11 mouse cellular contexts compared by ENCODE assay signal in genomic region chr6:134262911-134263607, GRCm38 (mm10).
DNase-seq lines count a peak whose midpoint lies in the region; ATAC-seq and TF ChIP-seq lines count a peak whose summit lies in the region.
"Had no signal": no experiment of that assay in that cellular context is flagged by ENCODE, and none has a peak within 500 bp of the region (broad histone marks: within the 10 kb centered on the region; RNA-seq: fewer than 3 reads in every experiment).

No protein-coding gene starts in this region.

- H3K9ac ChIP-seq in forebrain, embryonic 11.5 days (ENCODE audit: low read length) = no peak overlapping the region
- no peak overlapping the region for H3K9ac ChIP-seq in forebrain, embryonic 16.5 days (replicated peaks; ENCODE audit: low read depth, low read length)
- no peak overlapping the region for H3K9ac ChIP-seq in lung, embryonic 14.5 days
- H3K9ac ChIP-seq in intestine, embryonic 16.5 days (ENCODE audit: low read depth, low read length) = no peak overlapping the region
- no peak overlapping the region for H3K9ac ChIP-seq in stomach, embryonic 16.5 days (ENCODE audit: low read length)
- H3K9ac ChIP-seq: forebrain, embryonic 12.5 days had no signal

- TF ChIP-seq CTCF in lung, embryonic 14.5 days (IDR thresholded peaks at IDR 0.05; ENCODE audit: low read depth) = no peak

- H3K4me1 ChIP-seq in forebrain, embryonic 11.5 days (replicated peaks; ENCODE audit: control insufficient read depth, insufficient read depth, low read length) = no peaks in the 10 kb centered on the region
- no peaks in the 10 kb centered on the region for H3K4me1 ChIP-seq in forebrain, embryonic 16.5 days (replicated peaks; ENCODE audit: control insufficient read depth, insufficient read depth, low read length)
- H3K4me1 ChIP-seq in lung, embryonic 14.5 days (ENCODE audit: insufficient read depth) = peaks cover 12% of the 10 kb centered on the region; the same call in 1 of the 2 replicates
- H3K4me1 ChIP-seq in intestine, embryonic 16.5 days (ENCODE audit: control insufficient read depth, insufficient read depth, low read length) = 0 out of 2 replicates have a peak, but pooled peaks cover 3% of the 10 kb centered on the region
- H3K4me1 ChIP-seq in stomach, embryonic 16.5 days (ENCODE audit: control insufficient read depth, insufficient read depth, low read length) = peaks cover 6% of the 10 kb centered on the region; the same call in 1 of the 2 replicates
- H3K4me1 ChIP-seq: forebrain, embryonic 12.5 days had no signal

- H3K27ac ChIP-seq in forebrain, embryonic 11.5 days (ENCODE audit: low read depth, low read length) = no peak overlapping the region
- H3K27ac ChIP-seq in forebrain, embryonic 16.5 days (ENCODE audit: low read length) = no peak overlapping the region
- peak overlapping the region; percentile 79; the same call in 1 of the 2 replicates for H3K27ac ChIP-seq in lung, embryonic 14.5 days (ENCODE audit: low read depth)
- no peak overlapping the region for H3K27ac ChIP-seq in intestine, embryonic 16.5 days (ENCODE audit: low read length)
- H3K27ac ChIP-seq in stomach, embryonic 16.5 days (ENCODE audit: low read length) = peak overlapping the region; percentile 73
- H3K27ac ChIP-seq: forebrain, embryonic 12.5 days had no signal

- H3K4me2 ChIP-seq in forebrain, embryonic 11.5 days (ENCODE audit: low read depth, low read length, severe bottlenecking) = no peak overlapping the region
- no peak overlapping the region for H3K4me2 ChIP-seq in forebrain, embryonic 16.5 days (ENCODE audit: low read length)
- H3K4me2 ChIP-seq in lung, embryonic 14.5 days = no peak overlapping the region
- H3K4me2 ChIP-seq in intestine, embryonic 16.5 days (ENCODE audit: low read depth, low read length) = no peak overlapping the region
- no peak overlapping the region for H3K4me2 ChIP-seq in stomach, embryonic 16.5 days (ENCODE audit: low read depth, low read length)
- H3K4me2 ChIP-seq: forebrain, embryonic 12.5 days had no signal

- peak; percentile 14 for DNase-seq in forebrain, embryonic 11.5 days (ENCODE audit: low spot score)
- peak; percentile 26 for DNase-seq in lung, embryonic 14.5 days
- DNase-seq in lung, postnatal 25 days (ENCODE audit: low spot score) = no peak
- DNase-seq in embryo, embryonic 11 days = no peak
- DNase-seq: gastrocnemius, postnatal 25 days; kidney, adult 11 months had no signal

- no peaks in the 10 kb centered on the region for H3K27me3 ChIP-seq in forebrain, embryonic 11.5 days (ENCODE audit: control insufficient read depth, insufficient read depth, low read length)
- no peaks in the 10 kb centered on the region for H3K27me3 ChIP-seq in forebrain, embryonic 16.5 days (replicated peaks; ENCODE audit: control insufficient read depth, insufficient read depth, low read length)
- H3K27me3 ChIP-seq in lung, embryonic 14.5 days (ENCODE audit: insufficient read depth, low read length) = no peaks in the 10 kb centered on the region
- H3K27me3 ChIP-seq in intestine, embryonic 16.5 days (replicated peaks; ENCODE audit: control insufficient read depth, insufficient read depth, low read length) = no peaks in the 10 kb centered on the region
- H3K27me3 ChIP-seq in stomach, embryonic 16.5 days (ENCODE audit: control insufficient read depth, insufficient read depth, low read length) = no peaks in the 10 kb centered on the region
- H3K27me3 ChIP-seq: forebrain, embryonic 12.5 days had no signal

- WGBS in forebrain, embryonic 11.5 days = 62% methylated on average over 6 of the region's 6 CpGs
- WGBS in forebrain, embryonic 16.5 days = 70% methylated on average over 6 of the region's 6 CpGs
- 62% methylated on average over 6 of the region's 6 CpGs for WGBS in lung, embryonic 14.5 days
- whole genome bisulfite sequencing in intestine, embryonic 16.5 days = 55% methylated on average over 6 of the region's 6 CpGs
- WGBS in stomach, embryonic 16.5 days = 56% methylated on average over 6 of the region's 6 CpGs

- no peak overlapping the region for H3K4me3 ChIP-seq in forebrain, embryonic 11.5 days (ENCODE audit: low read depth, low read length)
- no peak overlapping the region for H3K4me3 ChIP-seq in forebrain, embryonic 16.5 days (replicated peaks; ENCODE audit: low read length)
- no peak overlapping the region for H3K4me3 ChIP-seq in lung, embryonic 14.5 days (ENCODE audit: low read depth, low read length)
- H3K4me3 ChIP-seq in intestine, embryonic 16.5 days (ENCODE audit: low read length) = no peak overlapping the region
- H3K4me3 ChIP-seq in stomach, embryonic 16.5 days (replicated peaks; ENCODE audit: low read length) = no peak overlapping the region
- H3K4me3 ChIP-seq: forebrain, embryonic 12.5 days had no signal

- no peaks in the 10 kb centered on the region for H3K9me3 ChIP-seq in forebrain, embryonic 11.5 days (ENCODE audit: control insufficient read depth, low read length)
- 0 out of 2 replicates have a peak, but pooled peaks cover 2% of the 10 kb centered on the region for H3K9me3 ChIP-seq in forebrain, embryonic 16.5 days (ENCODE audit: control insufficient read depth, low read length)
- no peaks in the 10 kb centered on the region for H3K9me3 ChIP-seq in lung, embryonic 14.5 days (ENCODE audit: low read depth, low read length)
- H3K9me3 ChIP-seq in intestine, embryonic 16.5 days (ENCODE audit: control insufficient read depth, low read length) = no peaks in the 10 kb centered on the region
- H3K9me3 ChIP-seq in stomach, embryonic 16.5 days (replicated peaks; ENCODE audit: control insufficient read depth, low read length) = peaks cover 5% of the 10 kb centered on the region; the same call in 1 of the 2 replicates

- no peak for ATAC-seq in forebrain, embryonic 11.5 days (replicated peaks; ENCODE audit: low FRiP score)
- ATAC-seq in forebrain, embryonic 16.5 days = no peak
- no peak for ATAC-seq in lung, embryonic 14.5 days (ENCODE audit: insufficient read depth)
- peak; percentile 51; the same call in 1 of the 2 replicates for ATAC-seq in intestine, embryonic 16.5 days
- peak; percentile 52; the same call in 1 of the 2 replicates for ATAC-seq in stomach, embryonic 16.5 days (ENCODE audit: insufficient read depth, low FRiP score)
- ATAC-seq in megakaryocyte progenitor cell, adult 5-6 weeks (replicated peaks; ENCODE audit: poor library complexity) = no peak; the same call in 1 of the 2 replicates

- H3K36me3 ChIP-seq in forebrain, embryonic 11.5 days (ENCODE audit: control insufficient read depth, insufficient read depth, low read length) = peaks cover 3% of the 10 kb centered on the region; the same call in 1 of the 2 replicates
- 0 out of 2 replicates have a peak, but pooled peaks cover 6% of the 10 kb centered on the region for H3K36me3 ChIP-seq in forebrain, embryonic 16.5 days (ENCODE audit: control insufficient read depth, insufficient read depth)
- peaks cover 84% of the 10 kb centered on the region for H3K36me3 ChIP-seq in lung, embryonic 14.5 days (ENCODE audit: insufficient read depth)
- H3K36me3 ChIP-seq in intestine, embryonic 16.5 days (ENCODE audit: control insufficient read depth, insufficient read depth, low read length) = peaks cover 41% of the 10 kb centered on the region
- peaks cover 37% of the 10 kb centered on the region for H3K36me3 ChIP-seq in stomach, embryonic 16.5 days (ENCODE audit: control insufficient read depth, insufficient read depth, low read length)

Comparison
In these comparisons a context has a peak if more than half of its experiments do, and no peak if none do; other contexts are left out.
1. DNase-seq: peak in forebrain, embryonic 11.5 days (single experiment) and lung, embryonic 14.5 days (single experiment); none in lung, postnatal 25 days (single experiment) and embryo, embryonic 11 days (single experiment).
2. ATAC-seq: peak in intestine, embryonic 16.5 days (single experiment) and stomach, embryonic 16.5 days (single experiment); none in forebrain, embryonic 11.5 days (single experiment), forebrain, embryonic 16.5 days (single experiment), lung, embryonic 14.5 days (single experiment) and megakaryocyte progenitor cell, adult 5-6 weeks (single experiment).
3. H3K27ac ChIP-seq: peak in lung, embryonic 14.5 days (single experiment) and stomach, embryonic 16.5 days (single experiment); none in forebrain, embryonic 11.5 days (single experiment), forebrain, embryonic 16.5 days (single experiment) and intestine, embryonic 16.5 days (single experiment).